Mouse (Mus musculus) testis, adult 2 months (tissue): Measurements from ENCODE around the gene Selenop. TPM values are rescaled to one million over a fixed set of nuclear protein-coding genes. Genes with fewer than 3 reads are reported as not detected.
"Not testable (repeated sequence)": the region's sequence is repeated elsewhere in the genome, so short reads cannot be mapped to it uniquely, and the experiment has no call there.

ENCODE experiments used
- H3K27ac ChIP-seq: fragments of 200-500 bp; 2 replicates; pipeline ENCODE4 v1.5.1; 2012; ENCODE audit warnings: low read depth, low read length; ENCODE audit not compliant: control insufficient read depth, insufficient read depth
- H3K27me3 ChIP-seq: fragments of 200-500 bp; 2 replicates; pipeline ENCODE4 v1.6.1; 2012; ENCODE audit warnings: mild to moderate bottlenecking, low read length, moderate library complexity; ENCODE audit not compliant: control insufficient read depth, insufficient read depth
- H3K36me3 ChIP-seq: fragments of 200-500 bp; 2 replicates; pipeline ENCODE4 v1.6.1; 2012; ENCODE audit warnings: mild to moderate bottlenecking, low read length; ENCODE audit not compliant: control insufficient read depth, insufficient read depth
- H3K4me1 ChIP-seq: fragments of 200-500 bp; 2 replicates; pipeline ENCODE4 v1.6.1; 2012; ENCODE audit warnings: low read length; ENCODE audit not compliant: control insufficient read depth, insufficient read depth
- H3K4me3 ChIP-seq: fragments of 200-500 bp; 2 replicates; pipeline ENCODE4 v1.5.1; 2012; ENCODE audit warnings: low read depth, mild to moderate bottlenecking, low read length, moderate library complexity, mixed read lengths; ENCODE audit not compliant: control insufficient read depth
- CTCF ChIP-seq: fragments of 200-500 bp; IDR thresholded peaks from 2 replicates; pipeline ENCODE4 v1.5.1; 2012; ENCODE audit warnings: low read depth, mild to moderate bottlenecking, inconsistent platforms, low read length, moderate library complexity; ENCODE audit not compliant: control insufficient read depth, insufficient read depth, insufficient replicate concordance
- POLR2A ChIP-seq: fragments of 200-500 bp; IDR thresholded peaks from 2 replicates; pipeline ENCODE4 v1.6.1; 2012; ENCODE audit warnings: low read depth, mild to moderate bottlenecking, inconsistent platforms, low read length, moderate library complexity; ENCODE audit not compliant: control insufficient read depth
- polyA plus RNA-seq: library from polyadenylated mRNA; depleted of rRNA; stranded (reverse); fragments of >200 nt; gene quantifications from 2 replicates; pipeline ENCODE4 v1.2.3, GENCODE M21; 2012; rRNA removed

Selenop gene
- polyA plus RNA-seq: 21.4 and 22.4 TPM in 2 replicates

- TF ChIP-seq CTCF (no peak), POLR2A (no peak)
- 0 out of 2 replicates have a peak, but pooled peaks cover 2% of the 10 kb centered on the region for H3K4me1 ChIP-seq
- no peak within 1 kb of the TSS for H3K27ac ChIP-seq
- H3K36me3 ChIP-seq: no peaks in the 10 kb centered on the region
- H3K4me3 ChIP-seq: no peak within 1 kb of the TSS
- no peaks in the 10 kb centered on the region for H3K27me3 ChIP-seq
These were observed at the start of gene Selenop for GRCm38 (mm10) chr15:3268247-3268646. Gene Selenop, plus strand, starts transcription at chr15:3268547.

GRCm38 (mm10) chr15:3218668-3219067 is 49.7 kb upstream of the Selenop start:
- not testable (repeated sequence) for H3K27me3 ChIP-seq, H3K27ac ChIP-seq, H3K36me3 ChIP-seq, H3K4me1 ChIP-seq, H3K4me3 ChIP-seq

DNA sequence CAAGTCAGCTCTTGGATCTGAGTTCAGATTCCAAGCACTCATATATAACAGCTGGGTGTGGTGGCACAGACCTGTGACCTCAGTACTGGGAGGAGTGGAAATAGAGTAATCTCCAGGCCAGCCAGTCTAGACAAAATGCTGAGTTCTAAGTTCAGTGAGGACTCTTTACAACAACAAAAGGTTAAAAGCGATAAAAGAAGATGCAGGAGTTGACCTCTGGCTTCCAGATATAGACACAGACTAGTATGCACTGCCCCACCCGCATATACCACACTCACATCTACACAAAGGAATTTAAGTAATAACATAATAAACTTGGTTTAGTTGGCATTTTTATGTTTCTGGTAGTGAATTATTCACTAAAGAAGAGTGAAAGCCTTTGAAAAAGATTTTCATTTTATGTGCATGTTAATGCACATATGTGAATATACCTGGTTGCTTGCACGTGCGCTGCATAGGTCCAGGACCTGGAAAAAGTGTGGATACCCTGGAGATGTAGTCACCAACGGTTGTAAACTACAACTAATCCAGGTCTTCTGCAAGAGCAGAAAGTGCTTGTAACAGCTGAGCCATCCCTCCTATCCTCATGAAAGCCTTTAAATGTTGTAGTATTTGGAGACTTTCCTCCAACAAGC is 45.4 kb upstream of the Selenop start:
- H3K4me1 ChIP-seq: no peaks in the 10 kb centered on the region
- H3K36me3 ChIP-seq: no peaks in the 10 kb centered on the region
- no peaks in the 10 kb centered on the region for H3K27me3 ChIP-seq
- no peak overlapping the region for H3K4me3 ChIP-seq
- TF ChIP-seq POLR2A (no peak), CTCF (no peak)
- H3K27ac ChIP-seq: no peak overlapping the region

DNA sequence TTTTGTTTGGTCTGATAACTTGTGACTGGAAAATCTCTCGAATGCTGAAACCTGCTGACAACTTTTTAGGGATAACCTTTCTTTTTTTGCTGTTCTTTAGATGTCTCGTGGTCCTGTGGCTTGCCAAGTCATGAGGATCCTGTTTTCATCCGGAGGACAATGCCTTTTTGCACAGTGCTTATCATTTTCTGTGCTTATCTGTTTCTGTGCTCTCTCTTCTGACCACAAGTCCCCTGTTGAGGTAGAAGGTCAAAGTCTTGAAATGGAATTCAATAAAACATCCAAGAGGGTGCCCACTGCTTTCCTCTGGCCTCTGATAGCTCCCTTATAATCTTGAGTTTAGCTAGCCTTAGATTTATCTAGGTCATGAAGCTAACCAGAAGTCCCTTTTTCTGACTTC is 41.8 kb upstream of the Selenop start:
- no peak overlapping the region for H3K4me3 ChIP-seq
- no peak for TF ChIP-seq CTCF
- no peak for TF ChIP-seq POLR2A
- H3K27me3 ChIP-seq: no peaks in the 10 kb centered on the region
- H3K36me3 ChIP-seq: no peaks in the 10 kb centered on the region
- H3K4me1 ChIP-seq: no peaks in the 10 kb centered on the region
- H3K27ac ChIP-seq: no peak overlapping the region

GRCm38 (mm10) chr15:3228185-3228584 is 40.2 kb upstream of the Selenop start:
- H3K4me3 ChIP-seq: no peak overlapping the region
- no peaks in the 10 kb centered on the region for H3K36me3 ChIP-seq
- no peaks in the 10 kb centered on the region for H3K27me3 ChIP-seq
- TF ChIP-seq POLR2A (no peak), CTCF (no peak)
- no peaks in the 10 kb centered on the region; the same call in 1 of the 2 replicates for H3K4me1 ChIP-seq
- no peak overlapping the region for H3K27ac ChIP-seq

GRCm38 (mm10) chr15:3228990-3229389 is 39.4 kb upstream of the Selenop start:
- Histone ChIP-seq H3K27ac (no peak overlapping the region), H3K4me1 (no peaks in the 10 kb centered on the region; the same call in 1 of the 2 replicates)
- TF ChIP-seq POLR2A (no peak), CTCF (no peak)

GRCm38 (mm10) chr15:3231004-3231403 is 37.3 kb upstream of the Selenop start:
- no peaks in the 10 kb centered on the region; the same call in 1 of the 2 replicates for H3K4me1 ChIP-seq
- no peaks in the 10 kb centered on the region for H3K27me3 ChIP-seq
- TF ChIP-seq CTCF (no peak), POLR2A (no peak)
- no peak overlapping the region for H3K27ac ChIP-seq
- no peak overlapping the region for H3K4me3 ChIP-seq
- H3K36me3 ChIP-seq: no peaks in the 10 kb centered on the region

More at GRCm38 (mm10) chr15:3228990-3229389, 39.4 kb upstream of the Selenop start:
- Histone ChIP-seq H3K36me3 (no peaks in the 10 kb centered on the region), H3K27me3 (no peaks in the 10 kb centered on the region), H3K4me3 (no peak overlapping the region)

DNA sequence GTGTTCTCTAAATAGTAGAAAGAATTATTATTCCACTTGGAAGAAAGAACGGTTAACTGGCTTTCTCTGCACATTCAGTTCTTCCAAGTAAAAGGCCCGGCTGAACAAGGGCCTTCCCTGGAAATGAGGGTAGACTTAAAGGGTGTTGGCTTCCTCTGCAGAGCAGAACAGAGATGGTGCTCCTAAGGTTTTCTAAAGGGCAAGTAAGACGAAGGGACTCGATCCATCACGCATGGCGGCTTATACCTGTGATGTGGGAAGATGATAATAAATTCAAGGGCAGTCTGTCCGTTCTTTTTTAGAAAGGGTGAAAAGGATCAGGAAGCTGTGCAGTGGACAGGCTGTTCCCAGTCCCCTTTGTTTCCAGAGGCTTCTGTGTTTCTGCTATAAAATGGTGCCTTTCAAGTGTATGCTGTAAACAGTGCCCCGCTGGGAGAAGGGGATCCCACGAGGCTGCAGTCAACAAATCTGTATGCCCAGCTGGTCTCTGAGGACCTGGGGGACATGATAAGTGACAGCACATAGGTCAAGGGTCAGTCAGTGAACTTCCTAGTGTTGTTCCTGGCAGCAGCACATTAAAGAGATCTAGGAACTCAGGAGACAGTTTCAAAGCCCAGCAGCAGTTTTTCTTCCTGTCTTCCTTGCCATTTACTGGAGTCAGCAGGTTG is 36.0 kb upstream of the Selenop start:
- H3K27ac ChIP-seq: no peak overlapping the region
- H3K27me3 ChIP-seq: no peaks in the 10 kb centered on the region
- no peaks in the 10 kb centered on the region for H3K36me3 ChIP-seq
- no peak overlapping the region for H3K4me3 ChIP-seq
- no peaks in the 10 kb centered on the region; the same call in 1 of the 2 replicates for H3K4me1 ChIP-seq
- TF ChIP-seq CTCF: no peak
- TF ChIP-seq POLR2A: no peak
